Mouse (Mus musculus) heart, postnatal 0 days (tissue): ENCODE results near the gene Diexf. TPM values are rescaled to one million over a fixed set of nuclear protein-coding genes. Genes with fewer than 3 reads are reported as not detected.

ENCODE experiments used
- ATAC-seq: fragments of 200-750 bp; cut with Nextera tagmentation; 2 replicates; pipeline ENCODE4 v1.8.0; 2017; ENCODE audit warnings: low read depth, moderate number of reproducible peaks, moderate library complexity; ENCODE audit not compliant: insufficient read depth
- DNase-seq: peaks from one replicate; pipeline ENCODE4 v3.0.0-alpha.2; 2016; ENCODE audit warnings: low spot score
- H3K27ac ChIP-seq: fragments of 300-500 bp; sonication (generic); 2 replicates; pipeline ENCODE4 v1.5.1; 2014; ENCODE audit warnings: low read depth, mild to moderate bottlenecking
- H3K27me3 ChIP-seq: fragments of 300-500 bp; sonication (generic); 2 replicates; pipeline ENCODE4 v1.6.1; 2014; ENCODE audit warnings: low read length, mixed read lengths; ENCODE audit not compliant: control insufficient read depth, insufficient read depth
- H3K36me3 ChIP-seq: fragments of 300-500 bp; sonication (generic); replicated peaks from 2 replicates; pipeline ENCODE4 v1.6.1; 2014; ENCODE audit warnings: low read length, mixed read lengths; ENCODE audit not compliant: control insufficient read depth, insufficient read depth
- H3K4me1 ChIP-seq: fragments of 300-500 bp; sonication (generic); 2 replicates; pipeline ENCODE4 v1.6.1; 2014; ENCODE audit warnings: antibody characterized with exemption; ENCODE audit not compliant: control insufficient read depth, insufficient read depth
- H3K4me2 ChIP-seq: fragments of 300-500 bp; sonication (generic); 2 replicates; pipeline ENCODE4 v1.6.1; 2014; ENCODE audit warnings: low read depth, mild to moderate bottlenecking, low read length, moderate library complexity
- H3K4me3 ChIP-seq: fragments of 300-500 bp; sonication (generic); 2 replicates; pipeline ENCODE4 v1.5.1; 2014; ENCODE audit warnings: low read depth, low read length
- H3K9ac ChIP-seq: fragments of 300-500 bp; sonication (generic); replicated peaks from 2 replicates; pipeline ENCODE4 v1.6.1; 2014; ENCODE audit warnings: low read depth, low read length, mixed read lengths
- H3K9me3 ChIP-seq: fragments of 300-500 bp; sonication (generic); replicated peaks from 2 replicates; pipeline ENCODE4 v1.6.1; 2016; ENCODE audit warnings: low read length; ENCODE audit not compliant: control insufficient read depth
- CTCF ChIP-seq: IDR thresholded peaks from 2 replicates; pipeline ENCODE4 v1.5.1; 2016; ENCODE audit warnings: antibody characterized with exemption, control low read depth, low read depth
- EP300 ChIP-seq: IDR thresholded peaks from 2 replicates; pipeline ENCODE4 v1.6.1; 2016; ENCODE audit warnings: antibody characterized with exemption, low read depth
- whole genome bisulfite sequencing: fragments of 180-500 bp; shearing (Covaris S2); extraction: QIAGEN DNeasy Blood & Tissue Kit; methylation state at CpG from one replicate; pipeline ENCODE4 v1.1.7; 2014; 5-methylcytosine and 5-hydroxymethylcytosine counted together
- polyA plus RNA-seq: library from polyadenylated mRNA; unstranded; fragments of >200 nt; fragmentation: Nextera tagmentation; extraction: Ambion mirVana; gene quantifications from 2 replicates; pipeline ENCODE4 v1.2.1, GENCODE M21; 2015
- total RNA-seq: library from RNA; depleted of rRNA; stranded (reverse); fragments of >200 nt; gene quantifications from 2 replicates; pipeline ENCODE4 v1.2.3, GENCODE M21; 2014; ENCODE audit warnings: low replicate concordance

Diexf gene
- total and polyA plus RNA-seq, 2 experiments from 2014 or later = 2.8 to 6.3 TPM

DNA sequence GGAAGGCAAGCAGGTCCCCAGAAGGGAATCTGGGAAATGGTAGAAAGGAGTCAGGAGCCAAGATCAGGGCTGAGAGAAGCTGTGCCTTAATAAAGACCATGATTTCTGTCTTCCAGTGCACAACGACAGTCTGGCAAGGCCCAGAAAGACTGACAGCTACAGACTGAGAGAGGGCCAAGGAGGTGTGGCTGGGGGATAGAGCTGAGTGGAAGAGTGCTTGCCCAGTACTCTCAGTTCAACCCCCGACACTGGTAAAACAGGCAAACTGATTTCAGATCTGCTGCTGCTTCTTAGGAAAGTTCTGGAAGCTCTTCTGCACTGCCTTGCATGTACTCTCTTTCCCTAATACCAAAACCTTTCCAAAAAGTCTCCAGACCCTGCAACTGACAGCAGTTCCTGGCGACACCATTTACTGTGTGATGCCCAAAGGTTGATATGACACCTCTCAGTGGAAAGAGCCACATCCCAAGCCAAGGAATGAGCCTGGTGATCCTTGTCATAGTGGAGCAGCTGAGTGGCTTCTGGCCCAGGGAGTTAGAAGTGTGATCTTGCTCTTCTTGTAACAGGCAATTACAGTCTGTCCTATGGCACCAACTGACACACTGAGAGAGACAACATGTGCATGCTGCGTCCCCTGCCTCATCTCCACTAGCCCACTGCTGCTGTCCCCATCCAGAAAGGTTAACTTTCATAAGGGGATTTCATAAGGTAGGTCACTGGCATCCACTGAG lies 43.8 kb downstream of the Diexf start:
- no peak overlapping the region for H3K4me2 ChIP-seq
- ATAC-seq (no peak), DNase-seq (no peak)
- no peak overlapping the region for H3K4me3 ChIP-seq
- no peaks in the 10 kb centered on the region for H3K4me1 ChIP-seq
- WGBS = 67% methylated on average over 4 of the region's 4 CpGs
- H3K9me3 ChIP-seq = no peaks in the 10 kb centered on the region
- no peak for TF ChIP-seq EP300
- TF ChIP-seq CTCF = no peak
- no peak overlapping the region for H3K9ac ChIP-seq
- no peaks in the 10 kb centered on the region for H3K27me3 ChIP-seq
- no peak overlapping the region for H3K27ac ChIP-seq
- no peaks in the 10 kb centered on the region for H3K36me3 ChIP-seq

DNA sequence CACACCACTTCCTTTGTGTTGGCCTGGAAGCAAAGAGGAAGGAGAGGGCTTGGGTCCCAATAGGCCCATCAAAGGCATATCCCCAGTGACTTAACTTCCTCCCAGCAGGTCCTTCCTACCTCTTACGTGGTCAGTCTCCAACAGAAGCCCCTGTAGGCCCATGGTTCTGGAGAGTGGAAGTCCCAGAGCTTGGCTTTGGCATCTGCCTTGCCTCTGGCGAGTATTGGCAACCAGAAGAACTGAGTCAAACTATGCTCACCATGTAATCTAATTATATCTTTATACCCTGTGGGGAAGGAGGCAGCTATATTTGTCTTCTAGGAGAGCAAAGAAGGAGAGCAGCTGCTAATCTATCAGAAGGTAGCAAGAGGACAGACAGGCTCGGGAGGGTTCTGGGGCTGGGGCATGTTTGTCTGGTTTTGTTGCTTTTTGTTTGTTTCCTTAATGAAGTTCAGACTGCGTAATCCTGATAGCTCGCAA lies 44.5 kb downstream of the Diexf start:
- DNase-seq = no peak
- no peak overlapping the region for H3K27ac ChIP-seq
- H3K27me3 ChIP-seq = no peaks in the 10 kb centered on the region

GRCm38 (mm10) chr1:193084016-193084415 lies 46.1 kb downstream of the Diexf start:
- Histone ChIP-seq H3K4me3 (no peak overlapping the region), H3K27me3 (no peaks in the 10 kb centered on the region), H3K4me2 (no peak overlapping the region), H3K36me3 (no peaks in the 10 kb centered on the region), H3K27ac (no peak overlapping the region), H3K9me3 (no peaks in the 10 kb centered on the region), H3K9ac (no peak overlapping the region), H3K4me1 (no peaks in the 10 kb centered on the region)
- DNase-seq (no peak), ATAC-seq (no peak)
- 83% methylated on average over 1 of the region's 1 CpGs for WGBS
- TF ChIP-seq CTCF = no peak
- no peak for TF ChIP-seq EP300

More for the DNA sequence above, 44.5 kb downstream of the Diexf start:
- WGBS = 66% methylated on average over 5 of the region's 5 CpGs
- H3K4me3 ChIP-seq = no peak overlapping the region
- H3K36me3 ChIP-seq = no peaks in the 10 kb centered on the region
- H3K4me1 ChIP-seq = no peaks in the 10 kb centered on the region
- TF ChIP-seq EP300 = no peak
- TF ChIP-seq CTCF = no peak
- no peak for ATAC-seq
- no peak overlapping the region for H3K9ac ChIP-seq
- H3K9me3 ChIP-seq = no peaks in the 10 kb centered on the region
- H3K4me2 ChIP-seq = no peak overlapping the region

DNA sequence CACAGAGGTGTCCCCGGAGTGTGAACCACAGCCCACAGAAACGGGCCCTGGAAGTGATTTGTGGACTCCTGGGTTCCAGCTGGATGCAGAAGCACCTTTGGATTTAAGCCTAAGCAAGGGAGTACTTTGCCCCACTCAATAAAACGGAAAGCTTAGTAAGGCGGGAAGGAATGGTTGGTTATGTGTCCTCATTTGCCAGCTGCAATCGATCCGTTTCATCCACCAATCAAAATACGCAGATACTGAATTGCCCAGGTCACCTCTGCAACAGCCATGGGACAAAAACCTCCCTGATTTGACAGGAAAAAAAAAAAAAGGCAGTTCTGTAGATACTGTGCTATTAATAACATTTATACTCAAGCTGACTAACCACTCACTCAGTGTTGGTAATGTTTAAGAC lies 47.0 kb downstream of the Diexf start:
- Histone ChIP-seq H3K4me3 (no peak overlapping the region), H3K9ac (no peak overlapping the region), H3K27ac (no peak overlapping the region), H3K9me3 (no peaks in the 10 kb centered on the region), H3K4me2 (no peak overlapping the region), H3K4me1 (no peaks in the 10 kb centered on the region), H3K36me3 (no peaks in the 10 kb centered on the region), H3K27me3 (no peaks in the 10 kb centered on the region)
- ATAC-seq (no peak), DNase-seq (no peak)
- WGBS = 80% methylated on average over 7 of the region's 7 CpGs
- no peak for TF ChIP-seq CTCF
- TF ChIP-seq EP300 = no peak

DNA sequence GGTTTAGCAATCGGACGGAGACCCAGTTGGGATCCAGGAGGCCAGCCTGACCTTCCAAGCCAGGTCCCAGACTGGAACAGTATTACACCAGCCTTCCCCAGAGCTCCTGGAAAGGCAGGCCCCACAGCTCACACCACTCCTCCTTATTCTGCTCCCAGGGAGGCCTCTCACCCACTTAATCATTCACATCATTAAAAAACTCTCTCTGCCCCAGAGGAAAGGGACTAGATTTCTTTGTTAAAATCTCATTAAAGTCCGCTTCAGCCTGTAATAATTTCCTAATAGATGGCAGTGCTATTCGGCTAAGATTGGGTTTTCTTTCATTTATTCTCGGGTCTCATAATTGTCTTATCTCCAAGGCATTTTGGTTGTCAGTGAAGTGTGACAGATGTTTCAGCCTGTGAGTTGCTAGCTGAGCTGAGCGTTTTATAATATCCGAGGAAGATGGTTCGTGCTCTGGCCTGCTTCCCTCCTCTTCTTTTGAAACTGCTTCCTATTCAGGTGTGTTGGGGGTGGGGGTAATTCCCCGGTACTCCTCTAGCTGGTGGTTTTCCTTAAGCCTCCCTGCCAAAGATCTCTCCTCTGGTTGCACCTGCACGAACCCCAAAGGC lies 47.7 kb downstream of the Diexf start:
- no peak for TF ChIP-seq EP300
- TF ChIP-seq CTCF = no peak
- 55% methylated on average over 10 of the region's 10 CpGs for WGBS
- Histone ChIP-seq H3K36me3 (no peaks in the 10 kb centered on the region), H3K9me3 (no peaks in the 10 kb centered on the region), H3K4me1 (no peaks in the 10 kb centered on the region), H3K4me2 (no peak overlapping the region), H3K27ac (no peak overlapping the region), H3K27me3 (no peaks in the 10 kb centered on the region), H3K9ac (no peak overlapping the region), H3K4me3 (no peak overlapping the region)
- no peak for ATAC-seq
- DNase-seq = no peak

DNA sequence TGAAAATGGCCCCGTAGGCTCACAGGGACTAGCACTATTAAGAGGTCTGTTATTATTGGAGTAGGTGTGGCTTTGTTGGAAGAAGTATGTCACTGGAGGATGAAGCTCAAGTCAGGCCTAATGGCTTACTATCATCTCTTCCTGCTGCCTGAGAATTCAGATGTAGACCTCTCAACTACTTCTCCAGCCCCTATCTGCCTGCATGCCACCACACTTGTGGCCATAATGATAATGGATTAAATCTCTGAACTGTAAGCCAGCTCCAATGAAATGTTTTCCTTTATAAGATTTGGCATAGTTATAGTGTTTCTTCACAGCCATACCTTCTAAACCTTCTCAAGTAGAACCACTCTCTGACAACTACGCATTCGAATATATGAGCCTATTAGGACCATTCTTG lies 67.5 kb downstream of the Diexf start:
- Histone ChIP-seq H3K27ac (no peak overlapping the region), H3K36me3 (no peaks in the 10 kb centered on the region), H3K4me1 (no peaks in the 10 kb centered on the region), H3K4me2 (no peak overlapping the region), H3K27me3 (no peaks in the 10 kb centered on the region), H3K9ac (no peak overlapping the region), H3K9me3 (no peaks in the 10 kb centered on the region), H3K4me3 (no peak overlapping the region)
- ATAC-seq = no peak
- TF ChIP-seq EP300 = no peak
- TF ChIP-seq CTCF = no peak
- no peak for DNase-seq
- WGBS = 90% methylated on average over 3 of the region's 3 CpGs
